Mouse (Mus musculus): ENCODE measurements around the gene Swi5. TPM values are rescaled to one million over a fixed set of nuclear protein-coding genes. Genes with fewer than 3 reads are reported as not detected.

Swi5 gene
- polyA plus RNA-seq, 1 experiment = 21.0 TPM

- Histone ChIP-seq H3K4me1 (ENCODE audit: control insufficient read depth) (peaks cover 41% of the 10 kb centered on the region), H3K9me3 (ENCODE audit: control insufficient read depth, low read length) (no peaks in the 10 kb centered on the region), H3K27me3 (ENCODE audit: control insufficient read depth) (no peaks in the 10 kb centered on the region), H3K4me3 (replicated peaks) (no peak overlapping the region), H3K36me3 (ENCODE audit: control insufficient read depth) (peaks cover 44% of the 10 kb centered on the region)
- no peak for TF ChIP-seq TAL1 (IDR thresholded peaks at IDR 0.05; ENCODE audit: low read length)
- TF ChIP-seq GATA1 (IDR thresholded peaks at IDR 0.05; ENCODE audit: low read length) = no peak
These were observed 49.0 kb downstream of the Swi5 start for GRCm38 (mm10) chr2:32238708-32239435.

DNA sequence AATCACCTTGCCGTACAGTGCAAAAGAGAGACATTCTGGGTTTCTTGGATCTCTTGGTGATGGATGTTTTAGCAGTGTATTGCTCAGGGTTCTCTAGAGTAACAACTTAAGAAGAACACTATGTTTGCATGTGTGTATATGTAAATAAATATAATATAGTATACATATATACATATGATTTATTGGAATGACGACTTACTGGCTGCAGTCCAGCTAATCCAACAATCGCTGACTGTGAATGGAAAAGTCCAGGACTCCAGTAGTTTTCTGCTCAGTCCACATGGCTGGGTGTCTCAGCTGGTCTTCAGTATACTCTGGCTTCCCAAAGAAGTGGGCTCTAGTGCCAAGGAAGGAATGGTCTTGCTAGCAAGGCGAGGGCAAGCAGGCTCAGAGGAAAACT, 50.3 kb downstream of the Swi5 start:
- Histone ChIP-seq H3K4me3 (replicated peaks) (peak overlapping the region; percentile 95), H3K9me3 (ENCODE audit: control insufficient read depth, low read length) (no peaks in the 10 kb centered on the region), H3K27me3 (ENCODE audit: control insufficient read depth) (no peaks in the 10 kb centered on the region), H3K36me3 (ENCODE audit: control insufficient read depth) (peaks cover 44% of the 10 kb centered on the region), H3K4me1 (ENCODE audit: control insufficient read depth) (peaks cover 42% of the 10 kb centered on the region)
- TF ChIP-seq GATA1 (IDR thresholded peaks at IDR 0.05; ENCODE audit: low read length) (no peak), TAL1 (IDR thresholded peaks at IDR 0.05; ENCODE audit: low read length) (no peak)

- H3K27me3 ChIP-seq (ENCODE audit: control insufficient read depth) = no peaks in the 10 kb centered on the region
- peaks cover 45% of the 10 kb centered on the region for H3K36me3 ChIP-seq (ENCODE audit: control insufficient read depth)
- no peaks in the 10 kb centered on the region for H3K9me3 ChIP-seq (ENCODE audit: control insufficient read depth, low read length)
- H3K4me1 ChIP-seq (ENCODE audit: control insufficient read depth) = peaks cover 42% of the 10 kb centered on the region
- H3K4me3 ChIP-seq (replicated peaks) = peak overlapping the region; percentile 95
- TF ChIP-seq TAL1 (IDR thresholded peaks at IDR 0.05; ENCODE audit: low read length) (no peak), GATA1 (IDR thresholded peaks at IDR 0.05; ENCODE audit: low read length) (no peak)
These were observed 51.0 kb downstream of the Swi5 start for GRCm38 (mm10) chr2:32236760-32237487.

DNA sequence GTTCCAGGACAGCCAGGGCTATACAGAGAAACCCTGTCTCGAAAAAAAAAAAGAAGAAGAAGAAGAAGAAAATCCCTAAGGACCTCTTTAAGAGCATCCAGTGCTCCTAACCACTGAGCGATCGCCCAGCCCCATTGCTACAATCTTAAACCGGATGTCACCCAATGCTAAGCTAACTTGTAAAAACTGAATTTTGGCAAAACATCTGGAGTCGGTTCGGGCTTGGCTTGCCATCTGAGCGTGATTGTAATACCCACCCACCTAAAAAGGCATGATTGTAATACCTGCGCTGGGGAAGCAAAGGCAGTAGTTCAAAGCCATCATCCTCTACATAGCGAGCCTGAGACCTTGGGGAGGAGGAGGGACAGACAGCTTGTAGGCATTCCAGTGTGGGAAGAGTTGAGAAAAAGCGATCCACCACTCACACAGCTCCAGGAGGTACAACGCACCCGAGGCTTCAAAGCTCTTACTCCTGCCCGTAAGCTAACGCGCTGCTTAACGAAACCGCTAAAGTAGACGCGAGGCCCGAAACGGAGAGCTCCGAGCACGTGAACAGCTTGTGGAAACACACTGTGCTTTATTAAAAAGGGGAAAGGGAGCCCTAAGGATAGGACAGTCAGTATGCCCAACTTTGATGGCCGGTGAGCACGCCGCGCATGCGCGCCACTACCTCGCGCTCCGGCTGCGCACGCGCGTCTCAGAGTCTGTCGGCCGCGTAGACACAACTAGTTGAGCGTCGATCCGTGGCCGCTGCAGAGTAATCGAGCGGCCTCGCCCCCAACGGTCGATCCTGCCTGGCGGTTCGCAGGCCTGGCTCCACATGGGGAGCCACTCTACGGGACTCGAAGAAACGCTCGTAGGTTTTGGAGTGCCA, 51.8 kb downstream of the Swi5 start, which contains the start of gene Pomt1:
Gene Pomt1, plus strand, starts transcription at position 705 of the 874 bp plus-strand sequence.
- peak within 1 kb of the TSS; percentile 95 for H3K4me3 ChIP-seq (replicated peaks)
- TF ChIP-seq GATA1 (IDR thresholded peaks at IDR 0.05; ENCODE audit: low read length) (no peak), TAL1 (IDR thresholded peaks at IDR 0.05; ENCODE audit: low read length) (no peak)
- H3K9me3 ChIP-seq (ENCODE audit: control insufficient read depth, low read length) = no peaks in the 10 kb centered on the region
- H3K4me1 ChIP-seq (ENCODE audit: control insufficient read depth) = peaks cover 42% of the 10 kb centered on the region
- H3K27me3 ChIP-seq (ENCODE audit: control insufficient read depth) = no peaks in the 10 kb centered on the region
- peaks cover 45% of the 10 kb centered on the region for H3K36me3 ChIP-seq (ENCODE audit: control insufficient read depth)

DNA sequence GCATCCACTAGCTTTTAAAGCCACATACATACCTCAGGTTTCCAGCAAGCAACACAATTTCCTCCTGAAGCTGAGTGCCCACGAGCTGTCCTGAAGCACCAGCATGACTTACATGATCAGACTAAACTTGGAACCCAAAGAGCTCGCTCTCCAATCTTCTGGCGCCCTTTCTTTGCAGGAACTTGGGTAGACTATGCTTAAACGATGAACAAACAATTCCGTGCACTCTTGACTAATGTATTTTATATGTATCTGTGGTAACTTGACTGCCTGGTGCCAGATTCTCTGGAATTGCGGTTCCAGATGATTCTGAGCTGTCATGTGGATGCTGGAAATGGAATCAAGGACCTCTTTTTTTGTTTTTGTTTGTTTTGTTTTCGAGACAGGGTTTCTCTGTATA, 52.4 kb downstream of the Swi5 start:
- H3K27me3 ChIP-seq (ENCODE audit: control insufficient read depth) = no peaks in the 10 kb centered on the region
- H3K36me3 ChIP-seq (ENCODE audit: control insufficient read depth) = peaks cover 48% of the 10 kb centered on the region
- peak overlapping the region; percentile 95 for H3K4me3 ChIP-seq (replicated peaks)
- no peaks in the 10 kb centered on the region for H3K9me3 ChIP-seq (ENCODE audit: control insufficient read depth, low read length)
- TF ChIP-seq TAL1 (IDR thresholded peaks at IDR 0.05; ENCODE audit: low read length) (no peak), GATA1 (IDR thresholded peaks at IDR 0.05; ENCODE audit: low read length) (no peak)
- peaks cover 42% of the 10 kb centered on the region for H3K4me1 ChIP-seq (ENCODE audit: control insufficient read depth)

Other genes starting within 250 kb of the Swi5 start
- 9.8 and 12.5 TPM in 2 replicates for gene Fam78a, start 203.2 kb downstream of the Swi5 start, polyA plus RNA-seq (2012)
- 0.32 and 0.48 TPM in 2 replicates for gene Plpp7, start 192.5 kb downstream of the Swi5 start, polyA plus RNA-seq (2012)
- gene Prrc2b, start 137.0 kb downstream of the Swi5 start, polyA plus RNA-seq (2012) = 1.2 TPM in 2 replicates
- gene Pomt1, start 51.5 kb downstream of the Swi5 start, polyA plus RNA-seq (2012) = 0.79 and 1.2 TPM in 2 replicates
- 2.1 and 2.6 TPM in 2 replicates for gene Uck1, start 27.9 kb downstream of the Swi5 start, polyA plus RNA-seq (2012)
- gene Golga2, start 691 bp downstream of the Swi5 start, polyA plus RNA-seq (2012) = 4.1 and 4.4 TPM in 2 replicates
- 19.4 and 20.0 TPM in 2 replicates for gene Ciz1, start 64.3 kb upstream of the Swi5 start, polyA plus RNA-seq (2012)
- gene Dnm1, start 65.3 kb upstream of the Swi5 start, polyA plus RNA-seq (2012) = 0.03 TPM in 1 of 2 replicates, not detected in the other
- 29.8 and 38.6 TPM in 2 replicates for gene 1110008P14Rik, start 93.9 kb upstream of the Swi5 start, polyA plus RNA-seq (2012)
- gene Lcn2, start 100.2 kb upstream of the Swi5 start, polyA plus RNA-seq (2012) = 0.19 and 0.32 TPM in 2 replicates
- gene Ptges2, start 107.8 kb upstream of the Swi5 start, polyA plus RNA-seq (2012) = 0.21 and 0.44 TPM in 2 replicates
- gene Naif1, start 162.4 kb upstream of the Swi5 start, polyA plus RNA-seq (2012) = 0.26 and 0.29 TPM in 2 replicates
- 1.9 and 2.0 TPM in 2 replicates for gene Slc25a25, start 163.4 kb upstream of the Swi5 start, polyA plus RNA-seq (2012)
- gene Fam102a, start 247.3 kb upstream of the Swi5 start, polyA plus RNA-seq (2012) = 0.03 and 0.06 TPM in 2 replicates